Mouse (Mus musculus) urinary bladder, postnatal 25 days (tissue): ENCODE data around the gene Ptprn.
A peak's percentile ranks its signal among the peaks of the same experiment; 100 is the strongest.
"Not testable (repeated sequence)": the region's sequence is repeated elsewhere in the genome, so short reads cannot be mapped to it uniquely, and the experiment has no call there.

Experiments used
- DNase-seq: peaks from one replicate; pipeline ENCODE4 v3.0.0; 2022; ENCODE audit warnings: low spot score

Gene Ptprn

GRCm38 (mm10) chr1:75253029-75253428 is 11.3 kb downstream of the Ptprn start:
- DNase-seq: no peak

GRCm38 (mm10) chr1:75252308-75252707 is 12.0 kb downstream of the Ptprn start:
- no peak for DNase-seq

- DNase-seq: peak; percentile 76
Observed at GRCm38 (mm10) chr1:75251112-75251970, 13.0 kb downstream of the Ptprn start.

GRCm38 (mm10) chr1:75250498-75250897 is 13.8 kb downstream of the Ptprn start:
- DNase-seq: no peak

- DNase-seq: peak; percentile 33
Observed at GRCm38 (mm10) chr1:75248041-75248772, 16.1 kb downstream of the Ptprn start.

- no peak for DNase-seq
Observed at GRCm38 (mm10) chr1:75247071-75247930, 17.0 kb downstream of the Ptprn start.

- no peak for DNase-seq
Observed at GRCm38 (mm10) chr1:75244836-75245235, 19.5 kb downstream of the Ptprn start.

- DNase-seq: no peak
Observed at GRCm38 (mm10) chr1:75244175-75244826, 20.0 kb downstream of the Ptprn start.

GRCm38 (mm10) chr1:75243411-75243810 is 20.9 kb downstream of the Ptprn start:
- no peak for DNase-seq

- DNase-seq: no peak
Observed at GRCm38 (mm10) chr1:75239591-75239990, 24.7 kb downstream of the Ptprn start.

GRCm38 (mm10) chr1:75236117-75237050 is 27.9 kb downstream of the Ptprn start, which contains the start of gene Dnajb2:
Gene Dnajb2, plus strand, starts transcription at chr1:75236406.
- peak; percentile 81 for DNase-seq

GRCm38 (mm10) chr1:75234606-75235005 is 29.7 kb downstream of the Ptprn start:
- DNase-seq: no peak

- DNase-seq: not testable (repeated sequence)
Observed at GRCm38 (mm10) chr1:75232489-75232888, 31.8 kb downstream of the Ptprn start.

GRCm38 (mm10) chr1:75231664-75232152 is 32.6 kb downstream of the Ptprn start, which contains the start of gene A630095N17Rik:
Gene A630095N17Rik, minus strand, starts transcription at chr1:75232102.
- DNase-seq: no peak

GRCm38 (mm10) chr1:75231224-75231623 is 33.1 kb downstream of the Ptprn start:
- DNase-seq: no peak

- DNase-seq: no peak
Observed at GRCm38 (mm10) chr1:75230335-75230994, 33.8 kb downstream of the Ptprn start.

GRCm38 (mm10) chr1:75229158-75229557 is 35.1 kb downstream of the Ptprn start:
- no peak for DNase-seq

GRCm38 (mm10) chr1:75227653-75228052 is 36.6 kb downstream of the Ptprn start:
- no peak for DNase-seq

GRCm38 (mm10) chr1:75226138-75226537 is 38.2 kb downstream of the Ptprn start:
- DNase-seq: no peak

GRCm38 (mm10) chr1:75225473-75225872 is 38.8 kb downstream of the Ptprn start:
- DNase-seq: no peak
